17 mouse cellular contexts compared by ENCODE assay signal in the genomic region with DNA sequence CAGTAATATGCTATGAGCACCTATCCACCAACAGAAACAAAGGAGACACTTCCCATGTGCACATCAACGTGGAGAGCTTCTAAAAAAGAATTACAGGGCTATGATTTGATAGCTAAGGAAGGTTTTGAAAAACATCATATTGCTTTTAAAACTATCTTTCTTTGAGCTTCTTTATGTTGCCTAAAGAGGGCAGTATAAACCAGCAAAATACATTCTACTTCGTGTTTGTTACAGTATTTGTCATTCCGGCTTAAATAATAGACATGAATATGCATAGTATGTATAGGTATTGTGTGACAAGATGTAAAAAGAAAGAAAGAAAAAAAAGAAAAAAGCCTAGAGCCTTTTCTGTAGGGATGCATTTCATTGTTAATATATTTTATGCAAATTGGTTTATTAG.
DNase-seq lines count a peak whose midpoint lies in the region; ATAC-seq and TF ChIP-seq lines count a peak whose summit lies in the region.
"Had no signal": no experiment of that assay in that cellular context is flagged by ENCODE, and none has a peak within 500 bp of the region (broad histone marks: within the 10 kb centered on the region; RNA-seq: fewer than 3 reads in every experiment).

No protein-coding gene starts in this region.

- WGBS in forebrain, postnatal 0 days: 25% methylated on average over 3 of the region's 3 CpGs
- 26% methylated on average over 3 of the region's 3 CpGs for WGBS in forebrain, embryonic 13.5 days

- DNase-seq in forebrain, postnatal 0 days: no peak
- no peak for DNase-seq in layer of hippocampus, adult 2 months (ENCODE audit: low spot score in 2 of 2)
- no peak for DNase-seq in layer of hippocampus, postnatal 36 days
- peak; percentile 17 for DNase-seq in 416B (ENCODE audit: low read depth)
- DNase-seq in brain, adult 2 months (ENCODE audit: low read depth, low spot score): peak; percentile 3
- DNase-seq in urinary bladder, postnatal 36 days (ENCODE audit: low spot score in 2 of 2): no peak
- DNase-seq in cerebellum, adult 11-12 months: no peak
- DNase-seq: adrenal gland, postnatal 25 days; cerebellum, postnatal 36 days; heart, adult 11 months had no signal

- H3K36me3 ChIP-seq in forebrain, postnatal 0 days (ENCODE audit: insufficient read depth): peaks cover 22% of the 10 kb centered on the region
- H3K36me3 ChIP-seq in forebrain, embryonic 13.5 days (ENCODE audit: poor library complexity, severe bottlenecking): peaks cover 35% of the 10 kb centered on the region
- H3K36me3 ChIP-seq: embryonic facial prominence, embryonic 15.5 days; kidney, embryonic 15.5 days; limb, embryonic 13.5 days; lung, embryonic 15.5 days had no signal

- H3K4me1 ChIP-seq in forebrain, postnatal 0 days (ENCODE audit: insufficient read depth): no peaks in the 10 kb centered on the region
- no peaks in the 10 kb centered on the region for H3K4me1 ChIP-seq in forebrain, embryonic 13.5 days
- H3K4me1 ChIP-seq: embryonic facial prominence, embryonic 15.5 days; kidney, embryonic 15.5 days; limb, embryonic 13.5 days; lung, embryonic 15.5 days; megakaryocyte, embryonic 14.5 days had no signal

- TF ChIP-seq CTCF in forebrain, postnatal 0 days (IDR thresholded peaks at IDR 0.05; ENCODE audit: low read depth): peak; percentile 52
- TF ChIP-seq CTCF in layer of hippocampus, adult 2 months (conservative IDR thresholded peaks at IDR 0.05): peak; percentile 73

- H3K9ac ChIP-seq in forebrain, postnatal 0 days: no peak overlapping the region
- no peak overlapping the region for H3K9ac ChIP-seq in forebrain, embryonic 13.5 days
- H3K9ac ChIP-seq: embryonic facial prominence, embryonic 15.5 days; kidney, embryonic 15.5 days; limb, embryonic 13.5 days; lung, embryonic 15.5 days had no signal

- no peaks in the 10 kb centered on the region for H3K9me3 ChIP-seq in forebrain, postnatal 0 days (ENCODE audit: low read length)
- H3K9me3 ChIP-seq in forebrain, embryonic 13.5 days (replicated peaks): no peaks in the 10 kb centered on the region
- H3K9me3 ChIP-seq: embryonic facial prominence, embryonic 15.5 days; kidney, embryonic 15.5 days; limb, embryonic 13.5 days; lung, embryonic 15.5 days had no signal

- no peak for ATAC-seq in forebrain, postnatal 0 days
- no peak; the same call in 1 of the 2 replicates for ATAC-seq in forebrain, embryonic 13.5 days
- ATAC-seq: hindbrain, embryonic 16.5 days had no signal

- H3K27ac ChIP-seq in forebrain, postnatal 0 days (ENCODE audit: low read depth, low read length): no peak overlapping the region
- no peak overlapping the region for H3K27ac ChIP-seq in forebrain, embryonic 13.5 days
- no peak overlapping the region for H3K27ac ChIP-seq in layer of hippocampus, adult 2 months
- H3K27ac ChIP-seq: embryonic facial prominence, embryonic 15.5 days; kidney, embryonic 15.5 days; limb, embryonic 13.5 days; lung, embryonic 15.5 days had no signal

- no peak overlapping the region for H3K4me2 ChIP-seq in forebrain, postnatal 0 days (ENCODE audit: low read depth)
- no peak overlapping the region for H3K4me2 ChIP-seq in forebrain, embryonic 13.5 days
- H3K4me2 ChIP-seq: embryonic facial prominence, embryonic 15.5 days; kidney, embryonic 15.5 days; limb, embryonic 13.5 days; lung, embryonic 15.5 days had no signal

- H3K27me3 ChIP-seq in forebrain, postnatal 0 days (ENCODE audit: insufficient read depth, low read length): no peaks in the 10 kb centered on the region
- H3K27me3 ChIP-seq in forebrain, embryonic 13.5 days: no peaks in the 10 kb centered on the region
- H3K27me3 ChIP-seq: embryonic facial prominence, embryonic 15.5 days; kidney, embryonic 15.5 days; limb, embryonic 13.5 days; lung, embryonic 15.5 days; megakaryocyte, embryonic 14.5 days had no signal

- no peak overlapping the region for H3K4me3 ChIP-seq in forebrain, postnatal 0 days (ENCODE audit: low read depth, low read length)
- no peak overlapping the region for H3K4me3 ChIP-seq in forebrain, embryonic 13.5 days
- H3K4me3 ChIP-seq in layer of hippocampus, adult 2 months: no peak overlapping the region
- H3K4me3 ChIP-seq: embryonic facial prominence, embryonic 15.5 days; kidney, embryonic 15.5 days; limb, embryonic 13.5 days; lung, embryonic 15.5 days; megakaryocyte, embryonic 14.5 days had no signal

Comparison
In these comparisons a context has a peak if more than half of its experiments do, and no peak if none do; other contexts are left out.
1. DNase-seq: peak in 416B (single experiment) and brain, adult 2 months (single experiment); none in forebrain, postnatal 0 days (single experiment), layer of hippocampus, adult 2 months (0 of 2), layer of hippocampus, postnatal 36 days (0 of 2), urinary bladder, postnatal 36 days (0 of 2) and cerebellum, adult 11-12 months (single experiment).